In the genomic region with DNA sequence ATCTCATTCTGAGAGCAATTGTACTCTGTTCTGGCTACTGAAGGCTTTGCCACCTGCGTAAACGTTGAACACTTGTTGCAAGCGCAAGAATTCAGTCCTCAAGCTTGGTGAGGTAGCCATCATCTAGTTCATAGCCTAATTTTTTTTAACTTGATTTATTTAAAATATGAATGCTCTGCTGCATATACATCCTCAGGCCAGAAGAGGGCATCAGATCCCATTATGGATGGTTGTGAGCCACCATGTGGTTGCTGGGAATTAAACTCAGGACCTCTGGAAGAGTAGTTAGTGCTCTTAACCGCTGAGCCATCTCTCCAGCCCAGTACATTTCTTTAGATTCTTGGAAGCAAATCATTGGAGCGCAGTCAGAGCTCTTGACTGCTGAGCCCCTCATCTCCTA, we compare ENCODE assay signal across 8 mouse cellular contexts.
A peak's percentile ranks its signal among the peaks of the same experiment; 100 is the strongest.
DNase-seq lines count a peak whose midpoint lies in the region; ATAC-seq and TF ChIP-seq lines count a peak whose summit lies in the region.
"Not testable (repeated sequence)": the region's sequence is repeated elsewhere in the genome, so short reads cannot be mapped to it uniquely, and the experiment has no call there.

No protein-coding gene starts in this region.

- WGBS in intestine, postnatal 0 days = 97% methylated on average over 5 of the region's 5 CpGs
- 96% methylated on average over 5 of the region's 5 CpGs for WGBS in liver, postnatal 0 days (ENCODE audit: insufficient replicate concordance)
- WGBS in midbrain, embryonic 11.5 days = 91% methylated on average over 5 of the region's 5 CpGs
- WGBS in thymus, adult 2 months = over 99% methylated on average over 5 of the region's 5 CpGs

- DNase-seq in 416B (ENCODE audit: low read depth) (peak; percentile 15), ZHBTc4 (ENCODE audit: low read depth, low spot score) (peak; percentile 7)
- DNase-seq in gastrocnemius, adult 2 months; liver, postnatal 0 days: not testable (repeated sequence)
- DNase-seq in midbrain, embryonic 11.5 days (ENCODE audit: low spot score, missing footprints) = peak; percentile 23
- DNase-seq in thymus, adult 2 months = peak; percentile 3

- H3K27ac ChIP-seq in gastrocnemius, adult 2 months; intestine, postnatal 0 days (ENCODE audit: low read depth, low read length); liver, postnatal 0 days (ENCODE audit: low read depth); midbrain, embryonic 11.5 days (ENCODE audit: low read depth, low read length); thymus, adult 2 months (ENCODE audit: control insufficient read depth, insufficient read depth, low read length): not testable (repeated sequence)

- TF ChIP-seq EP300 in liver, postnatal 0 days (IDR thresholded peaks at IDR 0.05; ENCODE audit: low read depth) = not testable (repeated sequence)

- not testable (repeated sequence) for H3K27me3 ChIP-seq in E14TG2a.4 (ENCODE audit: insufficient read depth, low read length); intestine, postnatal 0 days (replicated peaks; ENCODE audit: control insufficient read depth, insufficient read depth, low read length); liver, postnatal 0 days (ENCODE audit: insufficient read depth, low read length); midbrain, embryonic 11.5 days (ENCODE audit: control insufficient read depth, insufficient read depth, low read length); thymus, adult 2 months (ENCODE audit: control insufficient read depth, insufficient read depth, low read length)

- peaks cover 80% of the 10 kb centered on the region for H3K36me3 ChIP-seq in E14TG2a.4 (ENCODE audit: insufficient read depth, low read length)
- H3K36me3 ChIP-seq in intestine, postnatal 0 days (ENCODE audit: control insufficient read depth, insufficient read depth) = peaks cover 74% of the 10 kb centered on the region
- peaks cover 82% of the 10 kb centered on the region for H3K36me3 ChIP-seq in liver, postnatal 0 days (replicated peaks; ENCODE audit: insufficient read depth, low read length)
- H3K36me3 ChIP-seq in midbrain, embryonic 11.5 days (ENCODE audit: control insufficient read depth, insufficient read depth, low read length) = not testable (repeated sequence)
- H3K36me3 ChIP-seq in thymus, adult 2 months (ENCODE audit: control insufficient read depth, insufficient read depth, low read length) = peaks cover 63% of the 10 kb centered on the region

- H3K9me3 ChIP-seq in E14TG2a.4 (ENCODE audit: low read length); intestine, postnatal 0 days (ENCODE audit: control insufficient read depth); liver, postnatal 0 days (ENCODE audit: low read length); midbrain, embryonic 11.5 days (ENCODE audit: control insufficient read depth, low read length): not testable (repeated sequence)

- TF ChIP-seq POLR2A in thymus, adult 2 months (IDR thresholded peaks at IDR 0.05; ENCODE audit: control insufficient read depth, extremely low read depth, insufficient read depth, low read length, poor library complexity) = not testable (repeated sequence)

- not testable (repeated sequence) for H3K4me1 ChIP-seq in E14TG2a.4 (replicated peaks; ENCODE audit: low read depth, low read length); intestine, postnatal 0 days (replicated peaks; ENCODE audit: control insufficient read depth, insufficient read depth, low read length); liver, postnatal 0 days (ENCODE audit: insufficient read depth); midbrain, embryonic 11.5 days (ENCODE audit: control insufficient read depth, insufficient read depth, low read length); thymus, adult 2 months (replicated peaks; ENCODE audit: control insufficient read depth, insufficient read depth, low read length)

- intact Hi-C loops in gastrocnemius, adult 2 months (cut with DNase I) = loop anchor here (5.0 kb wide), 1 partner anchor 89 kb away; no protein-coding TSS in a partner anchor

- not testable (repeated sequence) for H3K4me2 ChIP-seq in intestine, postnatal 0 days (replicated peaks; ENCODE audit: low read depth); liver, postnatal 0 days (ENCODE audit: low read depth, low read length); midbrain, embryonic 11.5 days

- not testable (repeated sequence) for ATAC-seq in intestine, postnatal 0 days; liver, postnatal 0 days; midbrain, embryonic 11.5 days (ENCODE audit: low FRiP score)

- not testable (repeated sequence) for H3K4me3 ChIP-seq in E14TG2a.4 (replicated peaks; ENCODE audit: low read length); gastrocnemius, adult 2 months; intestine, postnatal 0 days (ENCODE audit: low read depth, low read length); liver, postnatal 0 days (ENCODE audit: low read depth, low read length); midbrain, embryonic 11.5 days (ENCODE audit: low read depth, low read length); thymus, adult 2 months (ENCODE audit: control insufficient read depth, insufficient read depth, low read length)

- peak; percentile 43 for TF ChIP-seq CTCF in E14TG2a.4 (conservative IDR thresholded peaks at IDR 0.05; ENCODE audit: low read length)
- TF ChIP-seq CTCF in gastrocnemius, adult 2 months (IDR thresholded peaks at IDR 0.05) = peak; percentile 57
- peak; percentile 54 for TF ChIP-seq CTCF in intestine, postnatal 0 days (IDR thresholded peaks at IDR 0.05; ENCODE audit: low read depth)
- peak; percentile 46 for TF ChIP-seq CTCF in liver, postnatal 0 days (IDR thresholded peaks at IDR 0.05; ENCODE audit: low read depth)
- not testable (repeated sequence) for TF ChIP-seq CTCF in thymus, adult 2 months (IDR thresholded peaks at IDR 0.05; ENCODE audit: borderline replicate concordance, control insufficient read depth, extremely low read depth, insufficient read depth, low read length, poor library complexity)

- H3K9ac ChIP-seq in intestine, postnatal 0 days (ENCODE audit: low read depth, low read length); liver, postnatal 0 days (replicated peaks); midbrain, embryonic 11.5 days (ENCODE audit: low read length): not testable (repeated sequence)
